Mouse (Mus musculus) liver, postnatal 0 days (tissue): ENCODE results near the gene Itih4. TPM values are rescaled to one million over a fixed set of nuclear protein-coding genes. Genes with fewer than 3 reads are reported as not detected.

Experiments used
- ATAC-seq: fragments of 200-750 bp; cut with Nextera tagmentation; 2 replicates; pipeline ENCODE4 v1.8.0; 2017; ENCODE audit warnings: mild to moderate bottlenecking, moderate library complexity
- DNase-seq: peaks from one replicate; pipeline ENCODE4 v3.0.0-alpha.2; 2016
- H3K27ac ChIP-seq: fragments of 300-500 bp; sonication (generic); 2 replicates; pipeline ENCODE4 v1.5.1; 2014; ENCODE audit warnings: antibody characterized with exemption, moderate library complexity, mild to moderate bottlenecking, low read depth
- H3K27me3 ChIP-seq: fragments of 300-500 bp; sonication (generic); 2 replicates; pipeline ENCODE4 v1.6.1; 2014; ENCODE audit warnings: low read length, control low read depth, mixed read lengths; ENCODE audit not compliant: insufficient read depth
- H3K36me3 ChIP-seq: fragments of 300-500 bp; sonication (generic); replicated peaks from 2 replicates; pipeline ENCODE4 v1.6.1; 2014; ENCODE audit warnings: mild to moderate bottlenecking, control low read depth, low read length, moderate library complexity, mixed read lengths; ENCODE audit not compliant: insufficient read depth
- H3K4me1 ChIP-seq: fragments of 300-500 bp; sonication (generic); 2 replicates; pipeline ENCODE4 v1.6.1; 2014; ENCODE audit warnings: antibody characterized with exemption, mild to moderate bottlenecking, control low read depth; ENCODE audit not compliant: insufficient read depth
- H3K4me2 ChIP-seq: fragments of 300-500 bp; sonication (generic); 2 replicates; pipeline ENCODE4 v1.6.1; 2014; ENCODE audit warnings: low read depth, mild to moderate bottlenecking, low read length, moderate library complexity, mixed read lengths
- H3K4me3 ChIP-seq: fragments of 300-500 bp; sonication (generic); 2 replicates; pipeline ENCODE4 v1.5.1; 2014; ENCODE audit warnings: low read depth, low read length
- H3K9ac ChIP-seq: fragments of 300-500 bp; sonication (generic); replicated peaks from 2 replicates; pipeline ENCODE4 v1.6.1; 2014; ENCODE audit warnings: mild to moderate bottlenecking, moderate library complexity
- H3K9me3 ChIP-seq: fragments of 300-500 bp; sonication (generic); 2 replicates; pipeline ENCODE4 v1.6.1; 2016; ENCODE audit warnings: mild to moderate bottlenecking, control low read depth, low read length, mixed read lengths
- CTCF ChIP-seq: sonication (generic); IDR thresholded peaks from 2 replicates; pipeline ENCODE4 v1.5.1; 2016; ENCODE audit warnings: antibody characterized with exemption, low read depth
- EP300 ChIP-seq: IDR thresholded peaks from 2 replicates; pipeline ENCODE4 v1.6.1; 2016; ENCODE audit warnings: antibody characterized with exemption, low read depth, mild to moderate bottlenecking
- WGBS: fragments of 180-500 bp; shearing (Covaris S2); extraction: QIAGEN DNeasy Blood & Tissue Kit; methylation state at CpG from one replicate; pipeline ENCODE4 v1.1.7; 2014; ENCODE audit not compliant: insufficient replicate concordance; 5-methylcytosine and 5-hydroxymethylcytosine counted together
- polyA plus RNA-seq: library from polyadenylated mRNA; unstranded; fragments of >200 nt; fragmentation: Nextera tagmentation; extraction: Ambion mirVana; gene quantifications from 2 replicates; pipeline ENCODE4 v1.2.1, GENCODE M21; 2015

The Itih4 gene
- polyA plus RNA-seq, 1 experiment from 2014 or later, result 661 TPM

DNA sequence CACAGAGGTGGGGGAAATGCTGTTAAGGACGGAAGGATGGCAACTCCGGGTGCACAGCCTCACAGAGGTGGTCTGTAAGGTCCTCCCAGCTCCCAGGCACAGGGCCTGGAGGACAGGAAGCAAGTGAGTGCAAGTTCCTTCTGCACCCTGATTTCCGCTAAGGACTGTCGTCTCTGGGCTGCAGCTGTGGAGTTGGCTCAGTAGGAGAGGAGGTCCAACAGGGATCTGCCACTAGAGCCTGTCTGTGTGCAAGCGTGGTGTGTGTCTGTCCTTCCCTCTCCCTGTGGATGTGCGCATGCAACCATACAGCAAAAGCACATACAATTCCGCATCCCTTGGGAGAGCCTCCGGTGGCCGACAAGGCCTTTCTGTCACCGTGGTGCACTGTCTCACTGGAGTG lies 9.8 kb upstream of the Itih4 start:
- peak overlapping the region; percentile 82; the same call in 1 of the 2 replicates for H3K27ac ChIP-seq
- DNase-seq, result no peak

DNA sequence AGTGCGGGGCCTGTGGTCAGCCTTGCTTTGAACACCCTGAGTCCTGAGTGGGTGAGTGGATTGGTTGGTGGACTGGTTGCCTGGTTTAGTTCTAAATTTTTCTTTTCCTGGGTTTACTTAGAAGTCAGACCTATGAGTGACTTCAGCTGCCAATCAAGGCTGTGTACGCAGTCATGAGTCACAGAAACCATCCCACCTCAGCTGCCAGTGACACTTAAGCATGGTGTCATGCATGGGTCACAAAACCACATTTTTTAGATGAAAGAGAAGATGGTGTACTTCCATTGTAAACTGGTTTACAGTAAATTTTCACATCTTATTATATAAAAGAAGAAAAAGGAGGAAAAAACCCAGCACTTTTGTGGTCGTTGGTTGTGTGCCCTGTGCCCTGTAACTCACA lies 8.4 kb upstream of the Itih4 start:
- WGBS, result 83% methylated on average over 3 of the region's 3 CpGs
- Histone ChIP-seq H3K9ac (no peak overlapping the region), H3K9me3 (no peaks in the 10 kb centered on the region), H3K4me2 (no peak overlapping the region), H3K27me3 (no peaks in the 10 kb centered on the region), H3K27ac (no peak overlapping the region), H3K36me3 (peaks cover 2% of the 10 kb centered on the region; the same call in 1 of the 2 replicates), H3K4me1 (peaks cover 29% of the 10 kb centered on the region), H3K4me3 (no peak overlapping the region)
- ATAC-seq, result no peak
- no peak for DNase-seq
- TF ChIP-seq CTCF, result no peak
- no peak for TF ChIP-seq EP300

More for the DNA sequence above, 9.8 kb upstream of the Itih4 start:
- peaks cover 6% of the 10 kb centered on the region for H3K36me3 ChIP-seq
- no peaks in the 10 kb centered on the region for H3K9me3 ChIP-seq
- H3K4me1 ChIP-seq, result peaks cover 29% of the 10 kb centered on the region
- no peak overlapping the region for H3K4me2 ChIP-seq
- no peak for TF ChIP-seq EP300
- no peak for TF ChIP-seq CTCF
- no peak overlapping the region for H3K4me3 ChIP-seq
- no peak for ATAC-seq
- no peaks in the 10 kb centered on the region for H3K27me3 ChIP-seq
- WGBS, result 79% methylated on average over 10 of the region's 10 CpGs
- H3K9ac ChIP-seq, result no peak overlapping the region

DNA sequence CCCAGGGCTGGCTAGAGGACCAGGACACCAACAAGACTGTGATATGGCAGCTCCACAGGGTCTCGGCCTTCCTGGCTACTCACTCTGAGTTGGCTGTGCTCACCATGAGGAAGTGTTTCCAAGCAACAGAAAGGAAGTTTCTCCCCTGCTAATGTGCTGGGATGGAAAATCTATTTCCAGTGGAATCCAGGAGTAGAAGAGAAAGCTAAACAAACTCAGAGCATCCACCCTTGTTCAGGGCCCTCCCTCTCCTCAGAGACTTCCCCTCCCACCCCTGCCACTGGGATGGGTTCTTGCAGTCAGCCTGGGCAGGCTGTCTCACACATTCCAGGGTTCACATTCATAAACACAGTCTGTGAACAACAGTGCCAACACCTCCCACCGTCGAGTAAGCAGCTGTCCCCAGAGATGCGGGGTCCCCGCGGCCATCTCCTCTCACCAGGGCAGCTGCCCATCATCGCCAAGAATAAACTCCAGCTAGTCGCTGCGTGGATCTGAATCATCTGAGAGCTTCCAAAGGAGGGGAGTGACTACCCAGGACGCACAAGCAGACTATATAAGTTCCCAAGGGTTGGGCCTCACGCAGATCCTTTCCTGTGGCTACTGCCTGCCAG lies 7.2 kb upstream of the Itih4 start, which contains the start of gene Mustn1:
Gene Mustn1 (plus strand): TSS at position 243 of the 614 bp plus-strand sequence.
- WGBS, result 73% methylated on average over 11 of the region's 11 CpGs
- no peak within 1 kb of the TSS for H3K4me2 ChIP-seq
- peaks cover 21% of the 10 kb centered on the region for H3K4me1 ChIP-seq
- 0 out of 2 replicates have a peak within 1 kb of the TSS, but pooled peaks have one; percentile 1 for H3K27ac ChIP-seq
- H3K36me3 ChIP-seq, result no peaks in the 10 kb centered on the region
- no peak for TF ChIP-seq CTCF
- no peak for TF ChIP-seq EP300
- no peaks in the 10 kb centered on the region for H3K27me3 ChIP-seq
- no peak for DNase-seq
- peak within 1 kb of the TSS; percentile 7; the same call in 1 of the 2 replicates for H3K9ac ChIP-seq
- no peak within 1 kb of the TSS for H3K4me3 ChIP-seq
- no peak for ATAC-seq
- no peaks in the 10 kb centered on the region for H3K9me3 ChIP-seq

DNA sequence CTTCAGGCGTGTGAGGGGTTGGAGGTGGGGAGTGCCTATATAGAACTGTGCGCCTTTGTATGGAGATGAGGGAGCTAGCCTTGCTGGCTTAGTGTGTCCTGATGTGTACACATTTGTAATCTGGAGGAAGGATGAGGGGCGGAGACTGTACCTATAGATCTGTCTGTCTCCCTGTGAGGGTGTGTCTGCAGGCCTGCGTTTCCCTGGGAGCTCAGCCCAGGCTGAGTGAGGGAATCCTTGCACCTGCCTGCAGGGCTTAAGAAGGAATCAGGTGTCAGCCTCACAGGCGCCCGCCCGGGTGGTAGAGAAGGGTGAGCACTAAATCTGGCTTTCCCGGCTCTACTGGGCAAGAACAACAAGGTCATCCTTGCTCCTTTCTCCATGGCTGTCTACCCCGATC lies 6.5 kb upstream of the Itih4 start:
- H3K27me3 ChIP-seq, result no peaks in the 10 kb centered on the region
- H3K4me3 ChIP-seq, result no peak overlapping the region
- no peak overlapping the region for H3K4me2 ChIP-seq
- 0 out of 2 replicates have a peak overlapping the region, but pooled peaks have one; percentile 1 for H3K27ac ChIP-seq
- WGBS, result 67% methylated on average over 9 of the region's 9 CpGs
- peaks cover 15% of the 10 kb centered on the region for H3K4me1 ChIP-seq
- no peaks in the 10 kb centered on the region for H3K36me3 ChIP-seq
- DNase-seq (no peak), ATAC-seq (no peak)
- no peaks in the 10 kb centered on the region for H3K9me3 ChIP-seq
- peak overlapping the region; percentile 7; the same call in 1 of the 2 replicates for H3K9ac ChIP-seq
- no peak for TF ChIP-seq CTCF
- TF ChIP-seq EP300, result no peak

DNA sequence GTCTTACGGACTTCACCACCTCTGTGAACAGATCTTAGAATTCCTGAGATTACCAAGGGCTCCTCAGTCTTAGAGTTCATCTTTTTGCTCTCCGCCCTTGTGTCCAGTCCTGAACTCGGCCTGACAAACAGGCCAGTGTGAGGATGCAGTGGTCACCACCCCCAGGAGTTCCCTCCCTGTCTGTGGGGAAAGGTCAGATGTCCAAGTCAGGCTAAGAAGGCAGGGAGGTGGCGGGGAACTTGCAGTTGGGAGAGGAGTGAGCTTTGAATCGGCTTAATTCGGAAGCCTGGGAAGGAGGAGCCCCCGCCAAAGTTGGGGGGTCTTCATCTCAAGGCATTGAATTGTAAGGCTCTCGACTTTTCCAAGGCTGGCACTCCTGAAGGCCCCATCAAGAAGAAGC lies 6.0 kb upstream of the Itih4 start:
- WGBS, result 77% methylated on average over 8 of the region's 8 CpGs
- H3K36me3 ChIP-seq, result no peaks in the 10 kb centered on the region
- H3K4me3 ChIP-seq, result no peak overlapping the region
- H3K9me3 ChIP-seq, result no peaks in the 10 kb centered on the region
- H3K27ac ChIP-seq, result no peak overlapping the region
- H3K4me1 ChIP-seq, result peaks cover 12% of the 10 kb centered on the region
- no peaks in the 10 kb centered on the region for H3K27me3 ChIP-seq
- H3K9ac ChIP-seq, result no peak overlapping the region
- no peak for TF ChIP-seq EP300
- TF ChIP-seq CTCF, result no peak
- ATAC-seq (no peak), DNase-seq (no peak)
- H3K4me2 ChIP-seq, result no peak overlapping the region

DNA sequence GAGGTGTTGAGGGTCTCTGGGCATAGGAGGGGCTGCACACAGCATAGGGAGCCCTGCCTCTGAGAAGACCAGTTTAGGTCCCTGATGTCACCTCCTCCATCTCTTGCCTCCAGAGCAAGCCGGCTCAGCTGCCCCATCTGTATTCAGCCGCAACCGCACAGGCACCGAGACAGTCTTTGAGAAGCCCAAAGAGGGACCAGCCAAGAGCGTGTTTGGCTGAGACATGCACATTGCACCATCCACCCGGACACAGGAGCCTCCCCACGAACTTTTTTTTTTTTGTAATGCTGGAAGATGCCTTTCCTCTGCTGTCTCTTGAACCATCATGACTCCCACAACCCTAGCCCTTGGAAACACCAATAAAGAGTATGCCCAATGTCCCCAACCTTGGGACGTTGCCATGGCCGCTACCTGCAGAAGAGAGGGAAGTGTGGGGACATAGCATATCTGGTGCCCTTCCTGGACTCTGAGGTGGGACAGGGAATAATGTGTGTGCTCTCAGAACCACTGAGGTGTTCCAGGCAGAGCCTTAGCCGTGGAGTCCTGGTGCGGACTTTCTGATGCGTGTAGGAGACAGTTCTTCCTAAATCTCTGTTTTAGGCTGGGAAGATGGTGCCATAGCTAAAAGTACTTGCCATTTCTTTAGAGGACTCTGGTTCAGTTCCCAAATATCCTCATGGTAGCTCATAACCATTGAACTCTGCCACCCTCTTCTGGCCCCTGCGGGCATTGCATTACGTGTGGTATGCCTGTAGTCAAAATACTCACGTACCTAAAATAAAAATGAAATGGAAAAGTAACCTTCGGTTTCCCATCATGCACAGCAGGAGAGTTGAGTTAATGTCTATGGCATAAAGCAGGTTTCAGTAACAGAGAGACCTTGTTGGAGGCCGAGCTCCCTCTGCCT lies 5.2 kb upstream of the Itih4 start:
- no peak overlapping the region for H3K4me2 ChIP-seq
- ATAC-seq (no peak), DNase-seq (peak; percentile 73)
- no peak overlapping the region for H3K27ac ChIP-seq
- H3K4me3 ChIP-seq, result no peak overlapping the region
- H3K4me1 ChIP-seq, result peaks cover 11% of the 10 kb centered on the region
- H3K27me3 ChIP-seq, result no peaks in the 10 kb centered on the region
- 71% methylated on average over 17 of the region's 17 CpGs for WGBS
- no peaks in the 10 kb centered on the region for H3K9me3 ChIP-seq
- no peaks in the 10 kb centered on the region for H3K36me3 ChIP-seq
- no peak overlapping the region for H3K9ac ChIP-seq
- TF ChIP-seq EP300, result no peak
- TF ChIP-seq CTCF, result peak; percentile 78
